ENCODE assay signal across 11 mouse cellular contexts in genomic region chr8:123036956-123037355, GRCm38 (mm10). TPM values are rescaled to one million over a fixed set of nuclear protein-coding genes. Genes with fewer than 3 reads are reported as not detected.
DNase-seq lines count a peak whose midpoint lies in the region; ATAC-seq and TF ChIP-seq lines count a peak whose summit lies in the region.
"Had no signal": no experiment of that assay in that cellular context is flagged by ENCODE, and none has a peak within 500 bp of the region (broad histone marks: within the 10 kb centered on the region; RNA-seq: fewer than 3 reads in every experiment).

No protein-coding gene starts in this region.

- no peaks in the 10 kb centered on the region for H3K9me3 ChIP-seq in MEL (replicated peaks; ENCODE audit: insufficient read depth, low read length)
- H3K9me3 ChIP-seq: midbrain, embryonic 12.5 days had no signal

- no peak overlapping the region; a peak in 1 of 4 replicates for H3K4me3 ChIP-seq in MEL (ENCODE audit: control insufficient read depth in 1 of 2, insufficient read depth in 1 of 2, low read depth in 2 of 2, low read length in 2 of 2)
- H3K4me3 ChIP-seq in left cerebral cortex, adult 2 months: no peak overlapping the region
- H3K4me3 ChIP-seq: midbrain, embryonic 12.5 days had no signal

- peak overlapping the region; percentile 66 for H3K27ac ChIP-seq in MEL (ENCODE audit: control insufficient read depth, low read depth, low read length)
- no peak overlapping the region for H3K27ac ChIP-seq in left cerebral cortex, adult 2 months
- H3K27ac ChIP-seq: midbrain, embryonic 12.5 days had no signal

- peaks cover 50 to 58% of the 10 kb centered on the region in 2 experiments for H3K4me1 ChIP-seq in MEL (ENCODE audit: control insufficient read depth in 1 of 2, insufficient read depth in 2 of 2, low read length in 2 of 2)

- TF ChIP-seq EP300 in MEL (IDR thresholded peaks at IDR 0.05; ENCODE audit: low read depth in 1 of 2, low read length in 2 of 2): no peak

- TF ChIP-seq CTCF in MEL (IDR thresholded peaks at IDR 0.05 in 2 of 3, conservative IDR thresholded peaks at IDR 0.05 in 1 of 3; ENCODE audit: control insufficient read depth in 1 of 3, insufficient read depth in 1 of 3, low read depth in 2 of 3, low read length in 3 of 3, poor library complexity in 1 of 3, severe bottlenecking in 1 of 3): no peak
- no peak for TF ChIP-seq CTCF in left cerebral cortex, adult 2 months (IDR thresholded peaks at IDR 0.05)

- no peak for TF ChIP-seq RAD21 in MEL (IDR thresholded peaks at IDR 0.05; ENCODE audit: low read depth, low read length)

- peaks cover 7 to 79% of the 10 kb centered on the region in 2 experiments for H3K36me3 ChIP-seq in MEL (ENCODE audit: control insufficient read depth in 1 of 2, insufficient read depth in 2 of 2, low read length in 2 of 2)
- H3K36me3 ChIP-seq: midbrain, embryonic 12.5 days had no signal

- DNase-seq in heart, adult 11 months: peak; percentile 93
- DNase-seq in heart, postnatal 25 days (ENCODE audit: low spot score): no peak
- peak; percentile 80 for DNase-seq in MEL (ENCODE audit: low read depth, low spot score)
- DNase-seq in natural killer cell, adult 2 months (ENCODE audit: low spot score in 2 of 2): peak; percentile 43 to 48
- DNase-seq in layer of hippocampus, adult 11-12 months (ENCODE audit: low spot score): no peak
- DNase-seq in cerebellum, adult 11-12 months: no peak
- no peak for DNase-seq in left cerebral cortex, adult 2 months (ENCODE audit: extremely low spot score in 1 of 2, low spot score in 2 of 2)
- DNase-seq: forebrain, postnatal 0 days; kidney, postnatal 25 days had no signal

- ATAC-seq in inflammation-experienced regulatory T-cells, adult 6 months: peak; percentile 2
- ATAC-seq: forebrain, postnatal 0 days had no signal

- H3K79me2 ChIP-seq in MEL (ENCODE audit: control insufficient read depth, insufficient read depth, low read length, poor library complexity): peaks cover 95% of the 10 kb centered on the region

- TF ChIP-seq POLR2A in MEL (IDR thresholded peaks at IDR 0.05; ENCODE audit: control insufficient read depth in 1 of 2, insufficient read depth in 1 of 2, low read depth in 1 of 2, low read length in 2 of 2, poor library complexity in 1 of 2): no peak

- intact Hi-C loops in heart, postnatal 25 days (cut with DNase I): no loop called here
- intact Hi-C loops in left cerebral cortex, adult 2 months (cut with DNase I): no loop called here

- peak overlapping the region; percentile 42 for H3K9ac ChIP-seq in MEL (ENCODE audit: control insufficient read depth, low read depth, low read length, poor library complexity, severe bottlenecking)
- H3K9ac ChIP-seq: forebrain, postnatal 0 days; midbrain, embryonic 12.5 days had no signal

- no peaks in the 10 kb centered on the region for H3K27me3 ChIP-seq in MEL (ENCODE audit: control insufficient read depth in 1 of 2, insufficient read depth in 2 of 2, low read length in 2 of 2)
- H3K27me3 ChIP-seq: midbrain, embryonic 12.5 days had no signal

TF ChIP-seq in MEL, 35 proteins besides CTCF, POLR2A, EP300 and RAD21:
- TF ChIP-seq TAL1 (IDR thresholded peaks at IDR 0.05; ENCODE audit: low read length) (peak; percentile 32; the same call in 1 of the 2 replicates), ZKSCAN1 (IDR thresholded peaks at IDR 0.05; ENCODE audit: low read depth, low read length) (no peak), CHD2 (IDR thresholded peaks at IDR 0.05; ENCODE audit: low read length) (no peak), RCOR1 (IDR thresholded peaks at IDR 0.05; ENCODE audit: low read depth, low read length) (no peak), HCFC1 (IDR thresholded peaks at IDR 0.05; ENCODE audit: low read depth, low read length) (no peak), ETS1 (IDR thresholded peaks at IDR 0.05; ENCODE audit: low read depth, low read length) (0 out of 2 replicates have a peak, but pooled peaks have one; percentile 13), POLR2AphosphoS2 (IDR thresholded peaks at IDR 0.05; ENCODE audit: low read length) (no peak), SMC3 (IDR thresholded peaks at IDR 0.05; ENCODE audit: low read depth, low read length) (no peak), MXI1 (IDR thresholded peaks at IDR 0.05; ENCODE audit: low read depth, low read length) (no peak), SIN3A (IDR thresholded peaks at IDR 0.05; ENCODE audit: low read length) (no peak; the same call in 1 of the 2 replicates), MAX (IDR thresholded peaks at IDR 0.05; ENCODE audit: low read length) (no peak)

RNA-seq across cellular contexts. Expression of gene Ankrd11, which starts 5.1 kb away (rescaled TPM):
- total RNA-seq in heart, postnatal 25 days (2021): 10 to 100 TPM; 63.7 to 73.0 TPM
- 49.2 and 57.8 TPM in 2 replicates for total RNA-seq in MEL (2012; rRNA removed)
- 100 to 1,000 TPM in 1 of 2 experiments, 10 to 100 TPM in 1; 87.7 to 235 TPM for polyA plus RNA-seq in MEL (2012; ENCODE audit: insufficient read depth in 1 of 2, insufficient read length in 2 of 2, low read depth in 1 of 2, low replicate concordance in 2 of 2, missing spikeins in 1 of 2)
- 100 to 1,000 TPM in 1 of 3 experiments, 10 to 100 TPM in 2; 54.0 to 105 (median 84.1) TPM for polyA plus RNA-seq in inflammation-experienced regulatory T-cells, adult 6 months (2017; shearing (Covaris generic))
- 100 to 1,000 TPM; 161 to 175 TPM for total RNA-seq in left cerebral cortex, adult 2 months (2021)

RNA-seq across cellular contexts. Expression of gene Spg7, which starts 25.8 kb away (rescaled TPM):
- total RNA-seq in heart, postnatal 25 days (2021): 10 to 100 TPM; 77.4 to 78.7 TPM
- 28.9 and 32.0 TPM in 2 replicates for total RNA-seq in MEL (2012; rRNA removed)
- polyA plus RNA-seq in MEL (2012; ENCODE audit: insufficient read depth in 1 of 2, insufficient read length in 2 of 2, low read depth in 1 of 2, low replicate concordance in 2 of 2, missing spikeins in 1 of 2): 10 to 100 TPM in 1 of 2 experiments, not detected in 1; 36.0 TPM
- polyA plus RNA-seq in inflammation-experienced regulatory T-cells, adult 6 months (2017; shearing (Covaris generic)): 10 to 100 TPM; 16.5 to 35.2 (median 19.0) TPM
- total RNA-seq in left cerebral cortex, adult 2 months (2021): 10 to 100 TPM; 66.2 to 68.8 TPM

Comparison
In these comparisons a context has a peak if more than half of its experiments do, and no peak if none do; other contexts are left out.
1. DNase-seq: peak in heart, adult 11 months (single experiment), MEL (single experiment) and natural killer cell, adult 2 months (2 of 2); none in heart, postnatal 25 days (single experiment), layer of hippocampus, adult 11-12 months (single experiment), cerebellum, adult 11-12 months (single experiment) and left cerebral cortex, adult 2 months (0 of 2).